Mouse (Mus musculus) G1E (cell line): ENCODE results near the gene Olfr430. TPM values are rescaled to one million over a fixed set of nuclear protein-coding genes. Genes with fewer than 3 reads are reported as not detected.
"Not testable (repeated sequence)": the region's sequence is repeated elsewhere in the genome, so short reads cannot be mapped to it uniquely, and the experiment has no call there.

ENCODE experiments used
- ATAC-seq: 2 replicates; pipeline ENCODE4 v1.8.0; 2016; ENCODE audit warnings: mild to moderate bottlenecking; ENCODE audit not compliant: insufficient number of reproducible peaks, poor library complexity, low FRiP score, severe bottlenecking; ENCODE audit errors: extremely low read depth
- DNase-seq: peaks from one replicate; pipeline ENCODE4 v3.0.0; 2012; ENCODE audit warnings: low spot score
- H3K27me3 ChIP-seq: 2 replicates; pipeline ENCODE4 v1.6.1; 2012; ENCODE audit warnings: mild to moderate bottlenecking, low read length, inconsistent platforms; ENCODE audit not compliant: insufficient read depth
- H3K36me3 ChIP-seq: replicated peaks from 2 replicates; pipeline ENCODE3; 2012; ENCODE audit warnings: mild to moderate bottlenecking, inconsistent platforms
- H3K4me1 ChIP-seq: 2 replicates; pipeline ENCODE4 v1.6.1; 2012; ENCODE audit warnings: low read depth, low read length, inconsistent platforms, mixed read lengths; ENCODE audit not compliant: insufficient read depth
- H3K4me3 ChIP-seq: 2 replicates; pipeline ENCODE4 v1.5.1; 2012; ENCODE audit warnings: low read depth, mild to moderate bottlenecking, inconsistent platforms, low read length, moderate library complexity, mixed read lengths
- H3K9me3 ChIP-seq: replicated peaks from 2 replicates; pipeline ENCODE4 v1.6.1; 2012; ENCODE audit warnings: inconsistent platforms
- CTCF ChIP-seq: IDR thresholded peaks from 2 replicates; pipeline ENCODE4 v1.5.1; 2012; ENCODE audit warnings: low read depth, low read length, inconsistent platforms, mixed read lengths
- GATA1 ChIP-seq: IDR thresholded peaks from 2 replicates; pipeline ENCODE4 v1.6.1; 2012; ENCODE audit warnings: borderline replicate concordance, low read length, inconsistent platforms, mixed read lengths
- GATA2 ChIP-seq: IDR thresholded peaks from 2 replicates; pipeline ENCODE4 v1.6.1; 2012; ENCODE audit warnings: low read depth, low read length, inconsistent platforms, borderline replicate concordance
- POLR2AphosphoS5 ChIP-seq: IDR thresholded peaks from 2 replicates; pipeline ENCODE4 v1.6.1; 2012; ENCODE audit warnings: low read depth, low read length, inconsistent platforms; ENCODE audit not compliant: insufficient replicate concordance
- TAL1 ChIP-seq: conservative IDR thresholded peaks from 2 replicates; pipeline ENCODE4 v1.6.1; 2012; ENCODE audit warnings: low read depth, low read length, inconsistent platforms, mixed read lengths
- polyA plus RNA-seq: library from polyadenylated mRNA; stranded (reverse); fragments of >175 nt; gene quantifications from 2 replicates; pipeline ENCODE4 v1.2.3, GENCODE M21; 2012
- total RNA-seq, 2 experiments: library from RNA; stranded (forward) in 1 of 2; stranded (reverse) in 1 of 2; fragments of 200-1000 nt in 1 of 2; fragments of >200 nt in 1 of 2; fragmentation: Nextera tagmentation in 1 of 2; gene quantifications; 2 replicates each; pipeline ENCODE4 v1.2.3; 2014 to 2017

Olfr430 gene
- not detected in 2 replicates for total RNA-seq (2014; fragmentation: Nextera tagmentation)
- 0.06 TPM in 1 of 2 replicates, not detected in the other for total RNA-seq (2017)
- polyA plus RNA-seq: not detected in 2 replicates

GRCm38 (mm10) chr1:174066305-174066704 is at the start of gene Olfr430:
Gene Olfr430, plus strand, starts transcription at chr1:174066605.
- Histone ChIP-seq H3K36me3 (no peaks in the 10 kb centered on the region), H3K4me1 (no peaks in the 10 kb centered on the region), H3K4me3 (no peak within 1 kb of the TSS), H3K27me3 (no peaks in the 10 kb centered on the region), H3K9me3 (no peaks in the 10 kb centered on the region)
- no peak for TF ChIP-seq CTCF
- TF ChIP-seq TAL1: no peak
- TF ChIP-seq GATA2: no peak
- no peak for TF ChIP-seq POLR2AphosphoS5
- no peak for TF ChIP-seq GATA1
- DNase-seq: no peak
- no peak for ATAC-seq

DNA sequence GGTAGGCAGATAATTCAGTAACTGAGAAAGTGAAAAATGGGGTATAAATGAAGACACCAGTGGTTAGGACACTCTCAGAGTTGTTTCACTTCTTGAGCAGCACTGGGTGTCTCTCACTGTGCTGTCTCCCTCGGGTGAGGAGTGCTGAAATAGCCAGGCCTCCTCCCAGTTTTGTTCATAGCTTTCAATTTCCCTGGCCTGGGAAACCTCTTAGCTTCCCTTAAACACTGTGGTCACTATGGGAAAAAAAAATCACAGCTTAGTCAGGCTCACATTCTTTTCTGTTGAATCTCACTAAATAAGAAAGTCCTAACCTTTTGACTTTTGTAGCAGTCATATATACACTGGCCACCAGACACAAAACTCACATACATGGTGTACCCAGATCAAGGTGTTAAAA is 34.7 kb upstream of the Olfr430 start, which contains the start of gene Ifi205:
Gene Ifi205, minus strand, starts transcription at position 113 of the 400 bp plus-strand sequence.
- Histone ChIP-seq H3K27me3 (no peaks in the 10 kb centered on the region), H3K4me3 (no peak within 1 kb of the TSS), H3K4me1 (no peaks in the 10 kb centered on the region), H3K9me3 (no peaks in the 10 kb centered on the region), H3K36me3 (no peaks in the 10 kb centered on the region)
- no peak for DNase-seq
- ATAC-seq: no peak
- TF ChIP-seq CTCF (no peak), GATA2 (no peak), TAL1 (no peak), POLR2AphosphoS5 (no peak)

DNA sequence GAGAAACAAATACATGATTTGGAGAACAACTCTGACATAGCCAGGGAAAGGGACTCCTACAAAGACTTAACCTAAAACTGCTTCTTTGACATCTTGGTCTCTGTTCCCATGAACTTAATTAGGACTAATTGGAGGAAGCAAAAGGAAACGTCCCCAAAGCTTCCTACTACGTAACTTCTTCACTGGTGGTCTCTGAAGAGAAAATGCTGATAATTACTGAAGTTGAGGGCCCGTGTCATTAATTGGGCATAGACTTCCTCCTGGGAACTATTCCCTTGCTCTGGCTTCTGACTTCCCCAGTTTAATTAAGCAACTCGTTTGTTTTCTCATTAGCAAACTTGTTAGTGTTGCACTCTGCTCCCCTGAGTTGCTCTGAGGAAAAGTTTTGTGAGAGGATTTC is 30.6 kb upstream of the Olfr430 start:
- Histone ChIP-seq H3K4me3 (no peak overlapping the region), H3K27me3 (no peaks in the 10 kb centered on the region), H3K9me3 (no peaks in the 10 kb centered on the region), H3K36me3 (no peaks in the 10 kb centered on the region), H3K4me1 (no peaks in the 10 kb centered on the region)
- DNase-seq (no peak), ATAC-seq (no peak)
- TF ChIP-seq GATA1 (no peak), TAL1 (no peak), POLR2AphosphoS5 (no peak), CTCF (no peak), GATA2 (no peak)

DNA sequence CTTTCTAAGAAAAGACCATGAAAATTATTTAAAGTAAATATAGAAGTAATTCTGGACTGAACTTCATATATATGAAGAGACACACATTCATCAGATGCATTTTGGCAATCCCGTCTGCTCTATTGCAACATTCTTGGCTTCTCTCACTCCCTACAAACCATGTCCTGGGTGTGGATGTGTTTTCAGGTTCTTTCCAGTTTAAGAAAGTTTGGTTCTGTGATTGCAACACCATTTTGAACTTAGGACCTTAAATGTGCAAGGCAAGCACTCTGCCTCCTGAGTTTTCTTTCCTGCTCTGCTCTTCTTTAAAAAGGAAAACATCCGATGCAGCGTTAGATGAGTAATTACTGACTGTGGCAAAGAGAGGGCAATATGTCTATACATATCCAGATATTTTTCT is 27.9 kb upstream of the Olfr430 start:
- H3K36me3 ChIP-seq: no peaks in the 10 kb centered on the region
- TF ChIP-seq POLR2AphosphoS5 (no peak), CTCF (no peak), GATA2 (no peak), GATA1 (no peak), TAL1 (no peak)
- no peak overlapping the region for H3K4me3 ChIP-seq
- H3K9me3 ChIP-seq: peaks cover 9% of the 10 kb centered on the region
- H3K4me1 ChIP-seq: no peaks in the 10 kb centered on the region
- no peaks in the 10 kb centered on the region for H3K27me3 ChIP-seq
- no peak for ATAC-seq
- DNase-seq: no peak

DNA sequence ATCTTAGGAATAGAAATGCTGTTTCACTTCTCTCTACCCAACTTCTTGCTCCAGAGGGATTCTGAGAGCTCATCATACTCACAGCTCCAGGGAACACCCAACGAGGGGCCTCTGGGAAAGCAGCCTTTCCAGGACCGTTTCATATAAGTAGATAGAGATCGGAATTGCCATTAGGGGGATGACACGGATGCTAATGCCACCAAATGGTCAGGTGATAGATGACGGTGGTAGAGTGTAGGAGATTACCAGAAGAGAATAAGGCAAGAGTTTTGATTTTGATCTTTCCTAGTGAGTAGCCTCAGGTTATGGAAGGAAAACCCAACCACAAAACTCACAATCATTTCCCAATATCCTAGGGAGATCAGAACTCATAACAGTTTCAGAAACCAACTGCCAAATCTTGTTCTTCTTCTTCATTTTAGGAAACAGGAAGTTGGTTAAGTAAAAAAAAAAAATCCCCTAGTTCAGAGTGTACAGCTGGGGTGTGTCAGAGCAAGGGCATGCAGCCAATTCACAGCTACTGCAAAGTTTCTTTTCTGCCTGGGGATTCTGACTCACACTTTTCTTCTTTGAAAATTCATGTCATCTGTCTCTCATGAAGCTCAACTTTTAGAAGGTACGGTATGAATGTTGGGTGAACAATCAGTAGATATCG is 25.8 kb upstream of the Olfr430 start, which contains the start of gene Olfr433:
Gene Olfr433, plus strand, starts transcription at position 183 of the 655 bp plus-strand sequence.
- TF ChIP-seq POLR2AphosphoS5 (no peak), GATA1 (no peak), CTCF (no peak), TAL1 (no peak), GATA2 (no peak)
- Histone ChIP-seq H3K27me3 (no peaks in the 10 kb centered on the region), H3K9me3 (peaks cover 9% of the 10 kb centered on the region), H3K4me1 (no peaks in the 10 kb centered on the region), H3K4me3 (no peak within 1 kb of the TSS), H3K36me3 (no peaks in the 10 kb centered on the region)
- DNase-seq: no peak
- no peak for ATAC-seq

GRCm38 (mm10) chr1:174042091-174042884 is 24.1 kb upstream of the Olfr430 start:
- not testable (repeated sequence) for H3K4me1 ChIP-seq, H3K4me3 ChIP-seq, H3K27me3 ChIP-seq, H3K36me3 ChIP-seq, H3K9me3 ChIP-seq, DNase-seq, ATAC-seq
